Mouse (Mus musculus) testis, adult 2 months (tissue): ENCODE data around the gene Rapgef3. TPM values are rescaled to one million over a fixed set of nuclear protein-coding genes. Genes with fewer than 3 reads are reported as not detected.

Experiments used
- H3K27ac ChIP-seq: fragments of 200-500 bp; 2 replicates; pipeline ENCODE4 v1.5.1; 2012; ENCODE audit warnings: low read depth, low read length; ENCODE audit not compliant: control insufficient read depth, insufficient read depth
- H3K27me3 ChIP-seq: fragments of 200-500 bp; 2 replicates; pipeline ENCODE4 v1.6.1; 2012; ENCODE audit warnings: mild to moderate bottlenecking, low read length, moderate library complexity; ENCODE audit not compliant: control insufficient read depth, insufficient read depth
- H3K36me3 ChIP-seq: fragments of 200-500 bp; 2 replicates; pipeline ENCODE4 v1.6.1; 2012; ENCODE audit warnings: mild to moderate bottlenecking, low read length; ENCODE audit not compliant: control insufficient read depth, insufficient read depth
- H3K4me1 ChIP-seq: fragments of 200-500 bp; 2 replicates; pipeline ENCODE4 v1.6.1; 2012; ENCODE audit warnings: low read length; ENCODE audit not compliant: control insufficient read depth, insufficient read depth
- H3K4me3 ChIP-seq: fragments of 200-500 bp; 2 replicates; pipeline ENCODE4 v1.5.1; 2012; ENCODE audit warnings: low read depth, mild to moderate bottlenecking, low read length, moderate library complexity, mixed read lengths; ENCODE audit not compliant: control insufficient read depth
- CTCF ChIP-seq: fragments of 200-500 bp; IDR thresholded peaks from 2 replicates; pipeline ENCODE4 v1.5.1; 2012; ENCODE audit warnings: low read depth, mild to moderate bottlenecking, inconsistent platforms, low read length, moderate library complexity; ENCODE audit not compliant: control insufficient read depth, insufficient read depth, insufficient replicate concordance
- POLR2A ChIP-seq: fragments of 200-500 bp; IDR thresholded peaks from 2 replicates; pipeline ENCODE4 v1.6.1; 2012; ENCODE audit warnings: low read depth, mild to moderate bottlenecking, inconsistent platforms, low read length, moderate library complexity; ENCODE audit not compliant: control insufficient read depth
- polyA plus RNA-seq: library from polyadenylated mRNA; depleted of rRNA; stranded (reverse); fragments of >200 nt; gene quantifications from 2 replicates; pipeline ENCODE4 v1.2.3, GENCODE M21; 2012; rRNA removed

Gene Rapgef3
- polyA plus RNA-seq: 16.1 and 16.3 TPM in 2 replicates

GRCm38 (mm10) chr15:97767280-97768186 lies at the start of gene Rapgef3:
TSS of gene Rapgef3 (minus strand) at chr15:97767972.
- Histone ChIP-seq H3K4me1 (peaks cover 9% of the 10 kb centered on the region), H3K27ac (peak within 1 kb of the TSS; percentile 88)

GRCm38 (mm10) chr15:97816199-97816994 lies 48.6 kb upstream of the Rapgef3 start:
- no peak overlapping the region for H3K4me3 ChIP-seq
- no peak overlapping the region for H3K27ac ChIP-seq
- no peaks in the 10 kb centered on the region for H3K36me3 ChIP-seq
- H3K4me1 ChIP-seq: no peaks in the 10 kb centered on the region; the same call in 1 of the 2 replicates
- H3K27me3 ChIP-seq: no peaks in the 10 kb centered on the region
- TF ChIP-seq POLR2A: no peak
- TF ChIP-seq CTCF: no peak

More at GRCm38 (mm10) chr15:97767280-97768186, at the start of gene Rapgef3:
- H3K4me3 ChIP-seq: peak within 1 kb of the TSS; percentile 50
- no peaks in the 10 kb centered on the region for H3K36me3 ChIP-seq
- no peaks in the 10 kb centered on the region for H3K27me3 ChIP-seq
- TF ChIP-seq CTCF (peak; percentile 28; the same call in 1 of the 2 replicates), POLR2A (no peak)

GRCm38 (mm10) chr15:97815254-97815653 lies 47.5 kb upstream of the Rapgef3 start:
- no peak overlapping the region for H3K4me3 ChIP-seq
- no peak overlapping the region for H3K27ac ChIP-seq
- no peaks in the 10 kb centered on the region for H3K36me3 ChIP-seq
- TF ChIP-seq CTCF (no peak), POLR2A (no peak)
- H3K4me1 ChIP-seq: no peaks in the 10 kb centered on the region; the same call in 1 of the 2 replicates
- H3K27me3 ChIP-seq: no peaks in the 10 kb centered on the region

- TF ChIP-seq CTCF (no peak), POLR2A (no peak)
- 0 out of 2 replicates have a peak overlapping the region, but pooled peaks have one; percentile 19 for H3K27ac ChIP-seq
- H3K4me3 ChIP-seq: no peak overlapping the region
- no peaks in the 10 kb centered on the region for H3K27me3 ChIP-seq
- H3K4me1 ChIP-seq: no peaks in the 10 kb centered on the region; the same call in 1 of the 2 replicates
- no peaks in the 10 kb centered on the region for H3K36me3 ChIP-seq
Measured at GRCm38 (mm10) chr15:97814703-97815102, 46.9 kb upstream of the Rapgef3 start.

- Histone ChIP-seq H3K27ac (no peak overlapping the region), H3K4me3 (no peak overlapping the region), H3K4me1 (peaks cover 4% of the 10 kb centered on the region), H3K27me3 (no peaks in the 10 kb centered on the region), H3K36me3 (no peaks in the 10 kb centered on the region)
- TF ChIP-seq POLR2A: no peak
- TF ChIP-seq CTCF: no peak
Measured at GRCm38 (mm10) chr15:97813452-97814204, 45.9 kb upstream of the Rapgef3 start.

GRCm38 (mm10) chr15:97812875-97813274 lies 45.1 kb upstream of the Rapgef3 start:
- Histone ChIP-seq H3K4me1 (peaks cover 7% of the 10 kb centered on the region), H3K36me3 (no peaks in the 10 kb centered on the region), H3K27ac (no peak overlapping the region), H3K4me3 (no peak overlapping the region), H3K27me3 (no peaks in the 10 kb centered on the region)
- TF ChIP-seq POLR2A (no peak), CTCF (no peak)
